Mouse (Mus musculus) forebrain, embryonic 15.5 days (tissue): ENCODE results near the gene Rtel1. TPM values are rescaled to one million over a fixed set of nuclear protein-coding genes. Genes with fewer than 3 reads are reported as not detected.

Experiments used
- ATAC-seq: fragments of 200-750 bp; cut with Nextera tagmentation; replicated peaks from 2 replicates; pipeline ENCODE4 v1.8.0; 2017; ENCODE audit warnings: mild to moderate bottlenecking, moderate TSS enrichment, moderate library complexity
- H3K27ac ChIP-seq: fragments of 300-500 bp; sonication (generic); replicated peaks from 2 replicates; pipeline ENCODE4 v1.5.1; 2015; ENCODE audit warnings: mild to moderate bottlenecking, inconsistent platforms
- H3K27me3 ChIP-seq: fragments of 300-500 bp; sonication (generic); 2 replicates; pipeline ENCODE4 v1.6.1; 2015; ENCODE audit warnings: inconsistent platforms
- H3K36me3 ChIP-seq: fragments of 300-500 bp; sonication (generic); 2 replicates; pipeline ENCODE4 v1.6.1; 2015; ENCODE audit warnings: mild to moderate bottlenecking, inconsistent platforms
- H3K4me1 ChIP-seq: fragments of 300-500 bp; sonication (generic); 2 replicates; pipeline ENCODE4 v1.6.1; 2015; ENCODE audit warnings: inconsistent platforms
- H3K4me2 ChIP-seq: fragments of 300-500 bp; sonication (generic); replicated peaks from 2 replicates; pipeline ENCODE4 v1.6.1; 2015; ENCODE audit warnings: mild to moderate bottlenecking, inconsistent platforms
- H3K4me3 ChIP-seq: fragments of 300-500 bp; sonication (generic); 2 replicates; pipeline ENCODE4 v1.5.1; 2015; ENCODE audit warnings: mild to moderate bottlenecking, inconsistent platforms
- H3K9ac ChIP-seq: fragments of 300-500 bp; sonication (generic); replicated peaks from 2 replicates; pipeline ENCODE4 v1.6.1; 2015; ENCODE audit warnings: mild to moderate bottlenecking, inconsistent platforms
- H3K9me3 ChIP-seq: fragments of 300-500 bp; sonication (generic); 2 replicates; pipeline ENCODE4 v1.6.1; 2016; ENCODE audit warnings: inconsistent platforms
- WGBS: fragments of 180-500 bp; shearing (Covaris S2); methylation state at CpG from one replicate; pipeline ENCODE4 v1.1.7; 2015; ENCODE audit warnings: mixed read lengths; 5-methylcytosine and 5-hydroxymethylcytosine counted together
- polyA plus RNA-seq: library from polyadenylated mRNA; unstranded; fragments of >200 nt; fragmentation: Nextera tagmentation; extraction: Ambion mirVana; gene quantifications from 2 replicates; pipeline ENCODE4 v1.2.1, GENCODE M21; 2015

Rtel1 gene
- polyA plus RNA-seq, 1 experiment from 2014 or later, result 37.5 TPM

- WGBS, result 31% methylated on average over 3 of the region's 3 CpGs
- ATAC-seq, result no peak
Measured at GRCm38 (mm10) chr2:181302041-181302440, 17.5 kb upstream of the Rtel1 start.

GRCm38 (mm10) chr2:181304944-181305343, 14.6 kb upstream of the Rtel1 start:
- Histone ChIP-seq H3K9ac (no peak overlapping the region), H3K27me3 (no peaks in the 10 kb centered on the region; the same call in 1 of the 2 replicates), H3K4me3 (no peak overlapping the region), H3K27ac (no peak overlapping the region), H3K4me1 (peaks cover 11% of the 10 kb centered on the region), H3K36me3 (peaks cover 45% of the 10 kb centered on the region), H3K9me3 (no peaks in the 10 kb centered on the region), H3K4me2 (no peak overlapping the region)
- ATAC-seq, result no peak
- 72% methylated on average over 1 of the region's 1 CpGs for WGBS

More at GRCm38 (mm10) chr2:181302041-181302440, 17.5 kb upstream of the Rtel1 start:
- no peaks in the 10 kb centered on the region for H3K9me3 ChIP-seq
- no peak overlapping the region for H3K27ac ChIP-seq
- peaks cover 5% of the 10 kb centered on the region; the same call in 1 of the 2 replicates for H3K4me1 ChIP-seq
- H3K27me3 ChIP-seq, result no peaks in the 10 kb centered on the region; the same call in 1 of the 2 replicates
- no peak overlapping the region for H3K9ac ChIP-seq
- H3K4me2 ChIP-seq, result no peak overlapping the region
- peaks cover 20% of the 10 kb centered on the region for H3K36me3 ChIP-seq
- no peak overlapping the region for H3K4me3 ChIP-seq

GRCm38 (mm10) chr2:181307144-181307804, 12.3 kb upstream of the Rtel1 start:
- ATAC-seq, result peak; percentile 77
- Histone ChIP-seq H3K4me1 (peaks cover 17% of the 10 kb centered on the region), H3K9me3 (no peaks in the 10 kb centered on the region), H3K4me2 (0 out of 2 replicates have a peak overlapping the region, but pooled peaks have one; percentile 10), H3K4me3 (no peak overlapping the region), H3K9ac (no peak overlapping the region), H3K27me3 (no peaks in the 10 kb centered on the region; the same call in 1 of the 2 replicates), H3K36me3 (peaks cover 43% of the 10 kb centered on the region), H3K27ac (no peak overlapping the region)
- 12% methylated on average over 30 of the region's 30 CpGs for WGBS

GRCm38 (mm10) chr2:181312435-181312834, 7.1 kb upstream of the Rtel1 start:
- Histone ChIP-seq H3K4me2 (peak overlapping the region; percentile 61), H3K27ac (no peak overlapping the region), H3K9ac (peak overlapping the region; percentile 91), H3K36me3 (peaks cover 21% of the 10 kb centered on the region), H3K4me3 (peak overlapping the region; percentile 69), H3K27me3 (no peaks in the 10 kb centered on the region), H3K4me1 (peaks cover 20% of the 10 kb centered on the region), H3K9me3 (no peaks in the 10 kb centered on the region)
- 71% methylated on average over 3 of the region's 3 CpGs for WGBS
- no peak for ATAC-seq

GRCm38 (mm10) chr2:181313006-181313343, 6.6 kb upstream of the Rtel1 start:
- 14% methylated on average over 5 of the region's 5 CpGs for WGBS
- no peaks in the 10 kb centered on the region for H3K27me3 ChIP-seq
- H3K4me1 ChIP-seq, result peaks cover 18% of the 10 kb centered on the region
- no peak for ATAC-seq
- H3K4me3 ChIP-seq, result peak overlapping the region; percentile 69
- peak overlapping the region; percentile 61 for H3K4me2 ChIP-seq
- H3K9ac ChIP-seq, result peak overlapping the region; percentile 91
- no peaks in the 10 kb centered on the region for H3K9me3 ChIP-seq
- peaks cover 15% of the 10 kb centered on the region for H3K36me3 ChIP-seq
- peak overlapping the region; percentile 96 for H3K27ac ChIP-seq

- ATAC-seq, result peak; percentile 86
- Histone ChIP-seq H3K9me3 (no peaks in the 10 kb centered on the region), H3K4me2 (peak overlapping the region; percentile 61), H3K27ac (peak overlapping the region; percentile 96), H3K9ac (peak overlapping the region; percentile 91), H3K36me3 (peaks cover 10% of the 10 kb centered on the region), H3K4me3 (peak overlapping the region; percentile 69), H3K27me3 (no peaks in the 10 kb centered on the region), H3K4me1 (peaks cover 18% of the 10 kb centered on the region)
- under 1% methylated on average over 35 of the region's 35 CpGs for WGBS
Measured at GRCm38 (mm10) chr2:181313344-181314079, 6.0 kb upstream of the Rtel1 start.

GRCm38 (mm10) chr2:181314080-181314810, 5.3 kb upstream of the Rtel1 start, which contains the start of gene Stmn3:
Gene Stmn3 (minus strand): TSS chr2:181314500.
- Histone ChIP-seq H3K9ac (peak within 1 kb of the TSS; percentile 91), H3K27ac (peak within 1 kb of the TSS; percentile 96), H3K9me3 (no peaks in the 10 kb centered on the region), H3K4me2 (peak within 1 kb of the TSS; percentile 61), H3K4me3 (peak within 1 kb of the TSS; percentile 69), H3K4me1 (peaks cover 21% of the 10 kb centered on the region), H3K36me3 (peaks cover 3% of the 10 kb centered on the region; the same call in 1 of the 2 replicates), H3K27me3 (no peaks in the 10 kb centered on the region)
- 3% methylated on average over 23 of the region's 23 CpGs for WGBS
- peak; percentile 94 for ATAC-seq

- Histone ChIP-seq H3K4me3 (peak overlapping the region; percentile 60), H3K4me1 (peaks cover 11% of the 10 kb centered on the region), H3K27ac (peak overlapping the region; percentile 50; the same call in 1 of the 2 replicates), H3K4me2 (peak overlapping the region; percentile 70), H3K36me3 (peaks cover 24% of the 10 kb centered on the region), H3K9me3 (no peaks in the 10 kb centered on the region), H3K9ac (peak overlapping the region; percentile 51), H3K27me3 (no peaks in the 10 kb centered on the region)
- ATAC-seq, result no peak; the same call in none of the 2 replicates
- 11% methylated on average over 7 of the region's 7 CpGs for WGBS
Measured at GRCm38 (mm10) chr2:181320103-181320499, 562 bp downstream of the Rtel1 start.

- no peaks in the 10 kb centered on the region for H3K9me3 ChIP-seq
- no peak overlapping the region for H3K4me3 ChIP-seq
- no peaks in the 10 kb centered on the region for H3K27me3 ChIP-seq
- no peak for ATAC-seq
- H3K9ac ChIP-seq, result no peak overlapping the region
- H3K36me3 ChIP-seq, result peaks cover 36% of the 10 kb centered on the region
- WGBS, result 84% methylated on average over 5 of the region's 5 CpGs
- peaks cover 11% of the 10 kb centered on the region for H3K4me1 ChIP-seq
- no peak overlapping the region for H3K4me2 ChIP-seq
- H3K27ac ChIP-seq, result no peak overlapping the region
Measured at GRCm38 (mm10) chr2:181322136-181322535, 2.6 kb downstream of the Rtel1 start.

- no peak overlapping the region for H3K4me2 ChIP-seq
- WGBS, result 99% methylated on average over 2 of the region's 2 CpGs
- H3K36me3 ChIP-seq, result peaks cover 58% of the 10 kb centered on the region
- ATAC-seq, result no peak
- no peaks in the 10 kb centered on the region for H3K9me3 ChIP-seq
- H3K27me3 ChIP-seq, result no peaks in the 10 kb centered on the region
- H3K4me1 ChIP-seq, result no peaks in the 10 kb centered on the region
- no peak overlapping the region for H3K9ac ChIP-seq
- H3K4me3 ChIP-seq, result no peak overlapping the region
- H3K27ac ChIP-seq, result no peak overlapping the region
Measured at GRCm38 (mm10) chr2:181326098-181326497, 6.6 kb downstream of the Rtel1 start.

GRCm38 (mm10) chr2:181332542-181332941, 13.0 kb downstream of the Rtel1 start:
- no peak overlapping the region for H3K4me2 ChIP-seq
- no peaks in the 10 kb centered on the region for H3K9me3 ChIP-seq
- H3K27me3 ChIP-seq, result no peaks in the 10 kb centered on the region
- H3K27ac ChIP-seq, result no peak overlapping the region
- H3K4me1 ChIP-seq, result no peaks in the 10 kb centered on the region
- peaks cover 61% of the 10 kb centered on the region for H3K36me3 ChIP-seq
- no peak overlapping the region for H3K4me3 ChIP-seq
- no peak overlapping the region for H3K9ac ChIP-seq
- ATAC-seq, result no peak

- no peak overlapping the region for H3K27ac ChIP-seq
- H3K4me3 ChIP-seq, result no peak overlapping the region
- 56% methylated on average over 3 of the region's 3 CpGs for WGBS
- ATAC-seq, result 0 out of 2 replicates have a peak, but pooled peaks have one; percentile 60
- no peak overlapping the region for H3K9ac ChIP-seq
- no peak overlapping the region for H3K4me2 ChIP-seq
- H3K9me3 ChIP-seq, result no peaks in the 10 kb centered on the region
- no peaks in the 10 kb centered on the region for H3K4me1 ChIP-seq
- no peaks in the 10 kb centered on the region for H3K27me3 ChIP-seq
- peaks cover 63% of the 10 kb centered on the region for H3K36me3 ChIP-seq
Measured at GRCm38 (mm10) chr2:181334023-181334422, 14.5 kb downstream of the Rtel1 start.
